Mouse (Mus musculus): ENCODE measurements around the gene Kcnk12.

Kcnk12 gene

GRCm38 (mm10) chr17:87696814-87697213 lies 101.0 kb downstream of the Kcnk12 start:
- DNase-seq: no peak

DNA sequence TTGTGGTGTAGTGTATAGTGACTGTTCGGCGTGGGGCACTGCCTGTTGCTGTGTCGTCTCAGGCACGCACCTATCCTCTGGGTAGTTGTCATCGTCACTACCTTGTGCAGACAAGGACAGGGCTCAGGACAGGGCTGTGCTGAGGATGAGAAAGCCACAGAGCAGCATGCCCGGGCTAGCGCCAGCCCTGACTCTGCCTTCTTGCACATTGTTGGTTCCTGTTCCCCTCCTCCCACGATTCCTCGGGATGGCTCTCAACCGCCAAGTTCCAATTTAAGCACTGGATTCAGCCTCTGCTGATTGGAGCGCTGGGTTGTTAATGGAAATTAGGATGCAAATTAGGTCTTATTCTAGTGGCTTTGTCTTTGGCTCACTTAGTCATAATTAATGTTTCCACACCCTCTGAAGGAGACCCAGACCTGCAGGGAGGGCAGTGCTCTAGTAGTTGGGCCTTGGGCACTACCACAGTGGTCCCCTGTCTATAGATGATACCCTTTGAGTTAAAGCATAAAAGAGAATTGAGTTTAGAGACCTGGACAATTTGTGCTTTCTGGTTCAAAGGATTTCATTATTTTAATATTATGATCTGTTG lies 101.8 kb downstream of the Kcnk12 start:
- no peak for DNase-seq

Data from lung, adult 18-20 months (tissue).